Mouse (Mus musculus) embryo, embryonic 9.5 days (tissue): ENCODE results near the gene Wfdc9.

Experiments
- DNase-seq: peaks from one replicate; pipeline ENCODE4 v3.0.0-alpha.2; 2017; ENCODE audit errors: extremely low spot score

Wfdc9 gene

DNA sequence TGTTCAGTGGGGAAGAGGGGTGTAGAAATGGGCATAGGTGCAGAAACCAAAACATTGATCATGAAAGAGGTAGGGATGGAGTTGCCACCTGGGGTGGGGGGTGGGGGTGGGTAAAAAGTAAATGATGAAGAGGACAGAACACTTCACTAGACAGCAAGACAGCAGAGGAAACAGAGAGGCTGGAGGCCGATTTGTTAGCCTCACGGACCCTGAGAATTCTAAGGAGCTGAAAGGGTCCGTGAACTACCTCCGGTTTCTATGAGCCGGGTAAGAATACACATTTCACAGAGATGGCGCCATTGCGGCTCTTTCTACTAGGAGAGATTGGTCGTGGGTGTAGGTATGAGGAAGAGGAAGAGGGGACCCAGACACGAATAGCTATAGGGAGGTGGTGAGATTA lies at the start of gene Wfdc9:
Gene Wfdc9, minus strand, starts transcription at position 101 of the 400 bp plus-strand sequence.
- no peak for DNase-seq

DNA sequence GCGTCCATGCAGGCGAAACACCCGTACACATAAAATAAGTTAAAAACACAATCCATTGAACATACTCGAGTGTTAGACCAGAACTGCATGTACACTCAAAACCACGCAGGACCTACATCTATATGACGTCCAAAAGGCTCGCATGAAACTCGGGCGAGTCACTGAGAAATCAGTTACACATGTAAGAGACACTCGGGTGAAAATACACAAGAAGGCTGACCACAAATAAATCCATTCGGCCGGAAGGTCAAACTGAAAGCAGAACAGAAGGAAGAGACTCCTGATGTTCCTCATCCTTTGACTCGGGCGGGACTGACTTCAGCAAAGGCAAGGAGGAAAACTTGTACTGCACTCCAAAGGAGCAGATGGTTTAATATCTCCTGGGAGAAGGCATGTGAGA lies 49.6 kb upstream of the Wfdc9 start:
- no peak for DNase-seq

DNA sequence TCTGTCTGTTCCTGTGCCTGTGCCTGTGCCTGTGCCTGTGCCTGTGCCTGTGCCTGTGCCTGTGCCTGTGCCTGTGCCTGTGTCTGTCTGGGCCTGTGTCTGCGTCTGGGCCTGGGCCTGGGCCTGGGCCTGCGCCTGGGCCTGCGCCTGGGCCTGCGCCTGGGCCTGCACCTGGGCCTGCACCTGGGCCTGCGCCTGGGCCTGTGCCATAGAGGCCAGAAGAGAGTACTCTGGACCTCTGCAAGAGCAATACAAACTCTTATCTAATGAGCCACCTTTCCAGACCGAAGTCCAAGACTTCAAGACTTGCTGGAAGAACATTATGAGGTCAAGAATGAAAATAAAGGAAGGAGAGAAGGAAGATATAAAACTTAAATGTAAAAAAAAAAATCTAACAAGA lies 48.9 kb upstream of the Wfdc9 start:
- DNase-seq, result no peak

DNA sequence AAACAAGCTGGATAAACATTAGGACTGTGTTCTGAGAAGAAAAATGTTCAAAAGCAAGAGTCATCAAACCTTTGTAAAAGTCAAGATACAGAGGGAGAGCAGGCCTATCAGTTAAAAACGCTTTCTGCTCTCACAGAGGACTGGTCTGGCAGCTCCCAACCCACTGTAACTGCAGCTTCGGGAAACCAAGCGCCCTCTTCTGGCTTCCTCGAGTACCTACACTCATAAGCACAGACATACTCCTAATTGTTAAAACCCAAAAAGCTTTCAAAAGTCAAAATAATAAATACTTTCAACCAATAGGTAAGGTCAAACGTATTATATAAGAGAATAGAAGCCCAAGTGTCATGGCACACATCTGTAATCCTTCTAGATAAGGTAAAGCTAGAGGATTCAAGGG lies 47.9 kb upstream of the Wfdc9 start:
- no peak for DNase-seq

DNA sequence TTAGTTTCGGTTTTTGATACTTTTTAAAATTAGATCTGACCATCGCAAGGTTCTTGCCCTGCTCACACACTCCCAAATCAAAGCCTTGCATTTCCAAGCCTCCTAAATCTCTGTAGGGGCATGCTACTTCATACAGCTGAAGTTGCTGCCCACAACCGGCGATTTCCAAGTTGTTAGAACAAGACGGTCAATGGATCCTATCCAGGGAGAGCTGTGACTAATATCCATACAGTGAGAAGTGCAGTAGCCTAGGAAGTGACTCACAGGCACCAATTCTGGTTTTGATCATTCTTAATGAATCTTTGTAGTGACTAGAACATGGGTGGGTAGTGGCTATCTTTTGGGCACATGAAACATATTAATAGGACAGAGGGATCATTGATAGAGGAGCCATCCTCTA lies 45.4 kb upstream of the Wfdc9 start:
- DNase-seq, result no peak

DNA sequence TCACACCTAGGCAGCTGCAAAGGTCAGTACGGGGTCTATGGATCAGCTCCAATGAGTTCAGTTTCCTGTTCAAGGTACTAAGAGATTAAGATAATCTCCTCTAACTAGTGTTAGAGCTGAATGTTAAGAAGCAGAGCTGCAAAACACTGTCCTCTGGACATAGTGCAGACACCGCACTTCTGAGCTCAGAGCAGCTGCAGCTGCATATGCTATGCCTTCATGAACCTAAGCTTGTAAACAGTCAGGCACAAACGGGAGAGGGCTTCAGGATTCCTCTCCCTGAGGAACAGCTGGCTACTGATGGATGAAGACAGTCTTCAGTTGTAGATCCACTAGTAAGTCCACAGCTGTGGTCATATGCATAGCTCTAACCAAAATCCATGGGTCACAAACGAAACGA lies 44.6 kb upstream of the Wfdc9 start:
- DNase-seq, result no peak

DNA sequence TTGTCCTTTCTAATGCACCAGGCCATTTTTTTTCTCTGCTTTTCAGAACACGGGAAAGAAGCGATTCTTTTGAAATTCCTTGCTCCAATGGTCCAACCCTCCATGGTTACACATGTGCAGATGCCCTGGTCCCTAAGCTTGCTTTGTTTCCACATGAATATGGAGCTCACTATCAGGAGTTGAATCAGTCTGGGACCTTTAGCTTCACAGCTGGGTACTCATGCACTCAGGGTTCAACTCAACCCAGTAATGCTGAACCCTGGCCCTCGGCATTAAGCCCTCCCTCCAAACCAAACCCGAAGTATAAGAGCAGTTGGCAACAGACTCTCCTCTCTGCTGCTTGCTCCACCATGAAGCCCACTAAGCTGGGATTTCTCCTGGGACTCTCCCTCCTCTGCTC lies 41.8 kb upstream of the Wfdc9 start, which contains the start of gene Spint4:
Gene Spint4, plus strand, starts transcription at position 301 of the 400 bp plus-strand sequence.
- DNase-seq, result no peak

DNA sequence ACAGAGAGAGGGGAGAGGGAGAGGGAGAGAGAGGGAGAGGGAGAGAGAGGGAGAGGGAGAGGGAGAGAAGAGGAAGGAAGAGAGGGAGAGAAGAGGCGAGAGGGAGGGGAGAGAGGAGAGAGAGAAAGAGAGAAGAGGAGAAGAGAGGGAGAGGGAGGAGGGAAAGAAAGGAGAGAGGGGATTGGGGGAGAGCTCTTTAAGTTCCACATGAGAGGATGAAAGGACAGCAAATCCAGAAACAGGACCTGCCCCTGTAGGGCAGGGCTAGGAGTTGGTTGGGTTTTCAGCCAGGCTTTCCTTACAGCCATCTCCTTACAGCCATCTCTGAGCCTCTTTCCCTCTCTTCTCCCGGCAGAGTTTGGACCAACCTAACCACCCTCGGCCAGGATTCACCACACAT lies 28.4 kb upstream of the Wfdc9 start, which contains the start of gene Wfdc13:
Gene Wfdc13, plus strand, starts transcription at position 301 of the 400 bp plus-strand sequence.
- no peak for DNase-seq

DNA sequence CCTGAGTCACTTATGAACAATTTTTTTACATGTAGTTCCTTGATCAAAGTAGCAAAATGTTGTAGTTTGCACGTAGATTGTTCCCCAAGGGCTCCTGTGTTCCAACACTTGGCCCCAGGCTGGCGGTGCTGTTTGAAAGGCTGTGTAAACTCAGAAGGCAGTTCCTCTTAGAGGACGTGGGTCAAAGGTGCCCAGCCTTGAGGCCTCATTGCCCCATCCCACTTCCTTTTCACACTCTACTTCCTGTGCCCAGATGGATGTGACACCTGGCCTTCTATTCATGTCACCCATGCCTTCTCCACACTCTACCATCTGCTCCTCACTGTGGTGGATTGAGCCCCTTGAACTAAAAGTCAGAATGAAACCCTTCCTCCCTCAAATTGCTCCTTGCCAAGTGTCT lies 23.5 kb upstream of the Wfdc9 start:
- DNase-seq, result peak; percentile 24

DNA sequence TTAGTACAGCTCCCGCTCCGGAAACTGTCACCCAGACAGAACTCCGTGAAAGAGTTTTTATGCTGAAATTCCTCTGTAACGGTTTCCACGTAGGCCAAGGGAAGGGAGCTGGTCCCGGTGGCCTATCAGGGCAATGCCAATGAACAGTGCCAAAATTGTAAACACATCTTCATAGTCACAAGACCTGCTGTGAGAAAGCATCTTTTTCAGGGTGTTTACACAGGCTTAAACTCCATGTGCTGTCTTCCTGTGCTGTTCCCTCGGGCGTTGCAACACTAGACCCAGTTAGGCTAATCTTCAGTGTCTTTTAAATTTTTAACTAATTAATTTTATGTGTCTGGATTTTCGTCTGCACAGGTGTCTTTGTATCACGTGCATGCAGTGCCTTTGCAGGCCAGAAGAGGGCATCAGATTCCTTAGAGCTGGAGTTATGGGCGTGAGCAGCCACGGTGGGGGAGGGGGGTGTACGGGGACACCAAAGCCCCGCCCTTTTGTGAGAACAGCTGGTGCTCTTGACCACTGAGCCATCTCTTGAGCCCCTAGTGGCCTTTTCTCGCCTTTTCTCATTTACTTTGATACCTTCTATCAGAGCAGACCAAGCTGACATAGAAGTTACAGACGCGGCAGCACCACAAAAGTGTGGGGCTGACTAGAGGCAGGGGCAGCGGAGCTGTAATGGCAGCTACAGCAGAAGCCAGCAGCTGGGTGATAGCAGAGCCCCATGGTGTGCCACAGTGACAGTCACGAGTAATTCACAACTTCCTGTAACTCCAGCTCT lies 22.7 kb upstream of the Wfdc9 start:
- DNase-seq, result peak; percentile 81

DNA sequence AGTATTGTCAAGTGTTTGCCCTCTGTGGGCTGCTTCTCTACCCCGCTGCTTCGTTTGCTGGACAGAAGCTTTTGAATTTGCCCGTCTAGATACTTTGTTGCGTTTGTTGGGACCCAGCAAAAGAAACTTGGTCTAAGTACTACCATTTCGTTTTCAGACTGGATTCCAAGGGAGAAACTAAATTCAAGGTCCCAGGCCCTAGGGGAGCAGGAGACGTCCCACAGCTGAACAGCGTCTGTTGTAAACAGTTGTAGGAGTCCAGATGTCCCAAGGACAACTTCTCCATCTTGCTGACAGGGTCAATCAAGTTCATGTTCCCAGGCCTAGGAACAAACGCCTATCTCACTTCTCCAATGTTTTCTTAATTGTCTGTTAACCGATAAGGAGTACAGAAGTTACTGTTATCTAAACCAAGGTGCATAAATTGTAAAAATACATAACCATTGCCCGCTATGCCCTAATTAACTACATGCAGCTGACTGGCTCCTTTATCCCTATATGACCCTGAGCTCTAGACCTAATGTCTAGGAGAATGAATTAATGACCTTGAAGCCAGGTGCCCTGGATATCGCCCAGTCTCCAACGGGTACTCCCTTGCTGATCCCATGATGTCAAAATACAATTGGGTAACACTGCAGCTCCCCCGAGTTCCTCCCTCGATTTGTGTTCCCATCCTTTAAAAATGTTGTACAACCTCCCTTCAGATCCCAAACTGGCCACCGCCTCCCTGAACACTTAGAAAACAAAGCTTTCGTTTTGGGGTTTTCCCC lies 20.7 kb upstream of the Wfdc9 start:
- DNase-seq, result no peak

DNA sequence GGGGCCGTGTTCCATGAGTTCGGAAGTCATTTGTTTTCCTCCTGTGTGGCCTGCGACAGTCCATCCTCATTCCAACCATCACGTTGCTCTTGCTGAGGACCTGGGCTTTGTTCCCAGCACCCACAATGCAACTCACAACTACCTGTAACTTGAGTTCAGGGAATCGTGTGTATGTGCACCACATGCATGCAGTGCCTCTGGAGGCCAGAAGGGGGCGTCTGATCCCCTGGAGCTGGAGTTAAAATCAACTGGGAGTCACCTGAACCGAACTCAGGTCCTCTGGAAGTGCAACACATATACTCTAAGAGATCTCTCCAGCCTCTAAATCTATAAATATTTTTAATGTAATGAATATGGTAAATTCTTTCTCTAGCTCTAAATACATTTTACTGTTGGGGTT lies 19.7 kb upstream of the Wfdc9 start:
- no peak for DNase-seq

DNA sequence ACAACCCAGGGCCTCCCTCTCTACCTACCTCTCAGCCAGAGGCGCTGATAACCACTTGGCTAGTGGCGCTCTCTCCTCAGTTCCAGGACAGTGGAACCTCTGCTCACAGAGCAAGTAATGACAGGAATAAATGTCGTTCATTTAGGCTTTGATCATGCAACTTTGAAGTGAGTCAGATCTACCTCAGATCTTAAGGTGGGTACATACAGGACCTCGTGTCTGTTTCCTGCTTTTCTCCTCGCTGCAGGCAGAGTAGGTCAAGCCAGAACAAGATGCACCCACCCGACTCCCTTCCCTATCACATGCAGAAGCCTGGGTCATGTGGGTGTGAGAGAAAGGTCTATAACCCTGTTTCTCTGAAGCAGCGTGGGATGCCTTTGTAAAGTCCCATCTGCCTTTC lies 17.6 kb upstream of the Wfdc9 start, which contains the start of gene Wfdc11:
Gene Wfdc11, minus strand, starts transcription at position 101 of the 400 bp plus-strand sequence.
- no peak for DNase-seq

DNA sequence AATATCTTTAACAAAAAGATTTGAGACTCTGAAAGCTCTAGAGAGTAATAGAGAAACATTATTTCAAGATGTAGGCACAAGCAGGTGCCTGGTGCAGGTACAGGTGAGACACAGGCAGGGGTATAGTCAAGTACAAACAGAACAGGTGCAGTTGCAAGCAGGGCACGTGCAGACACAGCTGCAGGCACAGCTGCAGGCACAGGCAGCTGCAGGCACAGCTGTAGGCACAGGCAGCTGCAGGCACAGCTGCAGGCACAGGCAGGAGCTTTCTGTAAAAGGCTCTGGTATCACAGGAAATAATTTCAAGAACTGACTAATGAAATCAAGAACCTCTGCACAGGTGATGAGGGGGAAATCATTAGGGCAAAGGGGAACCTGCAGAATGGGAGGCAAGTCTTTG lies 14.6 kb upstream of the Wfdc9 start:
- no peak for DNase-seq

DNA sequence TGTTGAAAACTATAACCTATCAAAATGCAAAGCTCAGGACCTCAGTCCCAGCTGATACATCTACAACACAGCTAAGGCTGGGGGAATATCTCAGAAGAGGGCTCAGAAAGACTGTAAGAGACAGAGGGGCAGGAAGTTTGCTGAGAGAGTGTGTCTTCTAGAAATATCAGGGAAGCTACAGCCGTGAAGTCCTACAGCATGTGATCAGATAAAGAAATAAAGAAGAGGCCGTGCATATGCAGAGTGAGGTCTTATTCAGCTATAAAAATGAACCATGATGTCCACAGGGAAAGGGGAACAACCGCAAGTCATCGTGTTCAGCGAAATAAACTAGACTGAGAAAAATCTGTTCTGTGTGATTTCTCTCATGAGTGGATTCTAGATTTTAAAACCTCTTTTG lies 13.9 kb upstream of the Wfdc9 start:
- DNase-seq, result no peak

DNA sequence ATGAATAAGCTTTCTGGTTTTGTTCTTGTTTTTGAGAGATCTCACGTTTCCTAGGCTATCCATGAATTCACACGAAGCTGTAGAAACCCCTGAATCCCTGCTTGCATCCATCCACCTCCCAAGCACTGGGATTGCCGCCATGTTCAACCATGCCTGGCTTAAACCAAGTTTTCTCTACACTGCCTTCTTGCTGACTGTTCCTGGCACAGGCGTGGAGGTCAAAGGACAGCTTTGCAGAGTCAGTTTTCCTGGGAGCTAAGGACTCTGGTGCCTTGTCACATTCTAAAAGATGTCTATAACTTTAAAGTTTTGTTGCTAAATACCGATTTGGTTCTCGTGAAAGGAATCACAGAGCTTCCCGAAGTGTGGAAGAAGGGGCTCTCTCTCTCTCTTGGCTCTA lies 8.5 kb upstream of the Wfdc9 start:
- DNase-seq, result no peak

DNA sequence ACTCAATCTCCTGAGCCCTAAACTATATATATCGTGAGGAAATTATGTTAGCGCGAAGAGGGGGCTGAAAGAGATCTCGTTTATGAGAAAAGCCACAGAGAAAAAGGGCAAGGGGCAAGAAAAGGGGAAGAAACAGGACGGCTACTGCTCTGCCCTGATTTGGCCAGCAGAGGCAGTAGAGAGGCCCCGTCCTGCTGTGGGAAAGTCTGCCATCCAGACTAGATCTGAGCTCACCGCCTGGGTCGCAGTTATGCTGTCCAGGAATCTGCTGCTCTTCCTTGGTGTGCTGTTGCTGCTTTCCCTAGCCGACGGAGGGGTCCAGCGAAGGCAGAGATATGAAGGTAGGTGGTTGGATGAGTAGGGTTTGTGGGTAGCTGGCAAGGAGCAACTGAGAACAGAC lies 525 bp downstream of the Wfdc9 start, which contains the start of gene Wfdc10:
Gene Wfdc10, plus strand, starts transcription at position 189 of the 400 bp plus-strand sequence.
- DNase-seq, result peak; percentile 61

DNA sequence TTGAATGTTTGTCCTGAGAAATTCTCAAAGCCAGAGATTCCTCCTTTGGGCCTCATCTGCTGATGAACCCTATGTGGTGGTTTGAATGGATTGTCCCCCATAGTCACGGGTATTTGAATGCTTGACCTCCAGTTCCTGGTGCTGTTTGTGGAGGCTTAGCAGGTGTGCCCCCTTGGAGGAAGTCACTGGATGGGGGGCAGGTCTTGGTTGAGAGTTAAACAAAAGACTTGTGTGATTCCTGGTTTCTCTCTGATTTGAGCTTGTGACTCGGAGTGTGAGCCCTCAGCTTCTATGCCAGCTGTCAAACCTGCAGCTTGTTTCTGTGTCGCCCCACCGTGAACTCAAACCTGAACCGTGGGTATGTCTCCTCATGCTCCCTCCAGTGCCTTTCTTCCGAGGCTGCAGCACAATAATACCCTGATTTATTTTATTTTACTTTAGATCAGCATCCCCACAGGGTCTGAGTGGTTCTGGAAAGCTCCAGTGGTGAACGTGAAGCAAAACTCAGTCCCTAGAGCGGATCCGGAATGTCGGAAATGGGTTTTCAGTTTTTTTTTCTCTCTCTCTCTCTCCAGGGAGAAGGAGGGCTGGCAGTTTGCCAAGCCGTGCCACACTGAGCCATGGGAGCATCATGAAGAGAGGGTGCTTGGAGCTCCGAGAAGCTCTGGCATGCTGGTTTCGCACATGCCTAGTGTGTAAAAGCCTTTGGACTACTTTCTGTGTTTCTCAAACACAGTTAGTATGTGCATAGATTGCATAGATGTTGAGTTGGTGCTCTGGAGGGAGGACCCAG lies 14.3 kb downstream of the Wfdc9 start:
- DNase-seq, result no peak

DNA sequence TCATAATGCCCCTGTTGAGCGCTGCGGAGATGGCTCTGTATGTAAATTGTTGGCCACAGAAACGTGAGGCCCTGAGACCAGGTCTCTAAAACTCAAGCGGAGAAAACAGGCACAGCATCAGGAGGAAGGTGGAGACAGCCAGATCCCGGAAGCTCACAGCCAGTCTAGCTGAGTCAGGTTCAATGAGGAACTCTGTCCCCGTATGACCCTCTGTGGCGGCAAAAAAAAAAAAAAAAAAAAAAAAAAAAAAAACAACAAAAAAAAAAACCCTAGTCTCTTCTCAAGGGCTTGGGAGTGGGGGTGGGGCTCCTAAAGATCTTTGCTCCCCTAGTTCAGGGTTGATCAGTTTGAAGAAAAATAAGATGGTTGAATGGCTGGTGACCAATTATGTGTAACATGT lies 15.3 kb downstream of the Wfdc9 start:
- DNase-seq, result no peak

DNA sequence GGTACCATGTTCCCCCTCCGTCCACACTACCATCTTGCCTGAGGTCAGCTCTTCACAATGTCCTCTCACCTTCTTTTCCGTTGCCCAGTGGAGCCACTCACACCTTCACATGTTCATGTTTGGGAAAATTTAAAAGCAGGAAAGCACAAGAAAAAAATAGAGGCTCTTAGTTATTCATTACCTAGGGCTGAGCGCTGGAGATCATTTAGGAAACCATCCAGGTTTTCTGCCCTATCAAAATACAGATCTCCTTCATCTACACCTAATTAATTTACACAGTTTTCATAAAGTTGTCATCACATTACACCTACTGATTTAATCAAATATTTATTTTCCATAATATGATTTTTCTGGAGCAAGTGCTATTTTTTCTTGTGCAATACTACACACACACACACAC lies 17.7 kb downstream of the Wfdc9 start, which contains the start of gene Wfdc16:
Gene Wfdc16, minus strand, starts transcription at position 101 of the 400 bp plus-strand sequence.
- no peak for DNase-seq

DNA sequence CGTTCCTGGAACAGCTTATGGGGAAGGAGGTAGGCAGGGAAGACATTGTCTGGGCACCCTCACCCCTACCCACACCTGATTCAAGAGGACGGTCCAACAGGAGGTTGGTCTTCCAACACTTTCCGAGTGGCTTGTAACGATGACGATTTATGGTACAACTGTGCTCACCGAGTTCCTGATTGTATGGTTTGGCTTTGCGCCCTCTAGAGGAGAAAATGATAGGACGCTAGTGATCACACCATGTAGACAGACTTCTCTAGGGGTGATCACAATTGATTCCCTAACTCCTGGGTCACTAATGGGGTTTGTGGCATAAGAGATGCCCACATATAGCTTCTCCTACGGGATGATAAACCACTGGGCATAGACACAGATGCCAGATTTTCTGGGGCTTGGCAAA lies 21.1 kb downstream of the Wfdc9 start:
- DNase-seq, result peak; percentile 4

DNA sequence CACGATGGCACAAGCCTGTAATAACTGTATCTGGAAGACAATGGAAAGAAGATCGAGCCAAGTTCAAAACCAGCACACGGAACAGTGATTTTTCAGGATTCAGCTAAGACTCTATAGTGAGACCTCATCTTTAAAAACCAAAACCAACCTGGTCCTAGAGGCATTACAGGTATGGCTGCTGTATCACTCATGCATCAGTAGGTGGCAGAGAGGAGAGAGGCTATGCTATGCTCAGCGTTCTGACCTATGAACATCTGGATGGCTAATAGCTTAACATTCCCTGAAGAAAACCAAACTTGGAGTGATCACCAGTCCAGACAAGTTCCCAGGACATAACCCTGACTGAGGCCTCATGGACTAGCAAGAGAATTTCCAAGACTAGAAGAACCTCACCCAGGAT lies 34.6 kb downstream of the Wfdc9 start:
- DNase-seq, result no peak
